Mouse (Mus musculus) brain, embryonic 14.5 days (tissue): ENCODE data around the gene Epb41l2.

Experiments used
- CTCF ChIP-seq: fragments of 200-500 bp; IDR thresholded peaks from 2 replicates; pipeline ENCODE4 v1.5.1; 2012; ENCODE audit warnings: inconsistent platforms, mild to moderate bottlenecking, moderate library complexity, borderline replicate concordance; ENCODE audit not compliant: insufficient read depth, insufficient read length; ENCODE audit errors: extremely low read depth
- POLR2A ChIP-seq: fragments of 200-500 bp; IDR thresholded peaks from 2 replicates; pipeline ENCODE4 v1.6.1; 2012; ENCODE audit warnings: mild to moderate bottlenecking, inconsistent platforms, borderline replicate concordance; ENCODE audit not compliant: poor library complexity, insufficient read depth, insufficient read length, severe bottlenecking; ENCODE audit errors: extremely low read depth

- TF ChIP-seq CTCF (no peak), POLR2A (no peak)
Measured at GRCm38 (mm10) chr10:25371915-25372371, 12.3 kb downstream of the Epb41l2 start.
